Mouse (Mus musculus): Measurements from ENCODE around the gene Ankrd49. TPM values are rescaled to one million over a fixed set of nuclear protein-coding genes. Genes with fewer than 3 reads are reported as not detected.

The Ankrd49 gene
- polyA plus RNA-seq, 1 experiment = 4.8 TPM

GRCm38 (mm10) chr9:14769811-14770210, 14.8 kb downstream of the Ankrd49 start:
- H3K4me1 ChIP-seq (ENCODE audit: control insufficient read depth, insufficient read depth, insufficient read length) = no peaks in the 10 kb centered on the region
- 73% methylated on average over 5 of the region's 6 CpGs for WGBS
- no peak overlapping the region for H3K27ac ChIP-seq (ENCODE audit: insufficient read depth, low read length)
- H3K27me3 ChIP-seq (ENCODE audit: control insufficient read depth, insufficient read depth, low read length) = 0 out of 2 replicates have a peak, but pooled peaks cover 2% of the 10 kb centered on the region
- no peak for TF ChIP-seq POLR2A (IDR thresholded peaks at IDR 0.05; ENCODE audit: low read depth, low read length)
- TF ChIP-seq CTCF (IDR thresholded peaks at IDR 0.05; ENCODE audit: extremely low read depth, insufficient read depth, insufficient read length, insufficient replicate concordance) = no peak
- no peaks in the 10 kb centered on the region for H3K36me3 ChIP-seq (ENCODE audit: control insufficient read depth, insufficient read depth, low read length)
- no peak for DNase-seq (ENCODE audit: low read depth in 1 of 2, low spot score in 2 of 2)
- H3K4me3 ChIP-seq (ENCODE audit: extremely low read depth, insufficient read depth, insufficient read length) = no peak overlapping the region

- H3K4me3 ChIP-seq (ENCODE audit: extremely low read depth, insufficient read depth, insufficient read length) = no peak overlapping the region
- H3K4me1 ChIP-seq (ENCODE audit: control insufficient read depth, insufficient read depth, insufficient read length) = no peaks in the 10 kb centered on the region
- H3K27me3 ChIP-seq (ENCODE audit: control insufficient read depth, insufficient read depth, low read length) = no peaks in the 10 kb centered on the region
- no peak for TF ChIP-seq POLR2A (IDR thresholded peaks at IDR 0.05; ENCODE audit: low read depth, low read length)
- TF ChIP-seq CTCF (IDR thresholded peaks at IDR 0.05; ENCODE audit: extremely low read depth, insufficient read depth, insufficient read length, insufficient replicate concordance) = peak; percentile 27; the same call in 1 of the 2 replicates
- no peak overlapping the region for H3K27ac ChIP-seq (ENCODE audit: insufficient read depth, low read length)
- WGBS = 20% methylated on average over 7 of the region's 7 CpGs
- no peaks in the 10 kb centered on the region for H3K36me3 ChIP-seq (ENCODE audit: control insufficient read depth, insufficient read depth, low read length)
- peak in 1 of 2 experiments; percentile 22 for DNase-seq (ENCODE audit: low read depth in 1 of 2, low spot score in 2 of 2)
Measured at GRCm38 (mm10) chr9:14764765-14765164, 19.9 kb downstream of the Ankrd49 start.

GRCm38 (mm10) chr9:14759261-14759660, 25.4 kb downstream of the Ankrd49 start:
- TF ChIP-seq CTCF (IDR thresholded peaks at IDR 0.05; ENCODE audit: extremely low read depth, insufficient read depth, insufficient read length, insufficient replicate concordance) = no peak
- no peak for TF ChIP-seq POLR2A (IDR thresholded peaks at IDR 0.05; ENCODE audit: low read depth, low read length)
- DNase-seq (ENCODE audit: low read depth in 1 of 2, low spot score in 2 of 2) = no peak
- H3K4me3 ChIP-seq (ENCODE audit: extremely low read depth, insufficient read depth, insufficient read length) = no peak overlapping the region
- no peaks in the 10 kb centered on the region for H3K36me3 ChIP-seq (ENCODE audit: control insufficient read depth, insufficient read depth, low read length)
- no peaks in the 10 kb centered on the region for H3K27me3 ChIP-seq (ENCODE audit: control insufficient read depth, insufficient read depth, low read length)
- no peak overlapping the region for H3K27ac ChIP-seq (ENCODE audit: insufficient read depth, low read length)
- no peaks in the 10 kb centered on the region for H3K4me1 ChIP-seq (ENCODE audit: control insufficient read depth, insufficient read depth, insufficient read length)

- H3K27me3 ChIP-seq (ENCODE audit: control insufficient read depth, insufficient read depth, low read length) = no peaks in the 10 kb centered on the region
- H3K36me3 ChIP-seq (ENCODE audit: control insufficient read depth, insufficient read depth, low read length) = no peaks in the 10 kb centered on the region
- no peak for DNase-seq (ENCODE audit: low read depth in 1 of 2, low spot score in 2 of 2)
- no peak overlapping the region for H3K27ac ChIP-seq (ENCODE audit: insufficient read depth, low read length)
- no peak overlapping the region for H3K4me3 ChIP-seq (ENCODE audit: extremely low read depth, insufficient read depth, insufficient read length)
- TF ChIP-seq CTCF (IDR thresholded peaks at IDR 0.05; ENCODE audit: extremely low read depth, insufficient read depth, insufficient read length, insufficient replicate concordance) = no peak
- TF ChIP-seq POLR2A (IDR thresholded peaks at IDR 0.05; ENCODE audit: low read depth, low read length) = no peak
- H3K4me1 ChIP-seq (ENCODE audit: control insufficient read depth, insufficient read depth, insufficient read length) = no peaks in the 10 kb centered on the region
- WGBS = 41% methylated on average over 7 of the region's 7 CpGs
Measured at GRCm38 (mm10) chr9:14758590-14758989, 26.1 kb downstream of the Ankrd49 start.

- Histone ChIP-seq H3K27me3 (ENCODE audit: control insufficient read depth, insufficient read depth, low read length) (peaks cover 3% of the 10 kb centered on the region), H3K4me1 (ENCODE audit: control insufficient read depth, insufficient read depth, insufficient read length) (peaks cover 15% of the 10 kb centered on the region), H3K4me3 (ENCODE audit: extremely low read depth, insufficient read depth, insufficient read length) (no peak overlapping the region), H3K36me3 (ENCODE audit: control insufficient read depth, insufficient read depth, low read length) (no peaks in the 10 kb centered on the region), H3K27ac (ENCODE audit: insufficient read depth, low read length) (no peak overlapping the region)
- no peak for TF ChIP-seq POLR2A (IDR thresholded peaks at IDR 0.05; ENCODE audit: low read depth, low read length)
- no peak for TF ChIP-seq CTCF (IDR thresholded peaks at IDR 0.05; ENCODE audit: extremely low read depth, insufficient read depth, insufficient read length, insufficient replicate concordance)
- 87% methylated on average over 3 of the region's 3 CpGs for WGBS
- no peak for DNase-seq (ENCODE audit: low read depth in 1 of 2, low spot score in 2 of 2)
Measured at GRCm38 (mm10) chr9:14754469-14754868, 30.2 kb downstream of the Ankrd49 start.

GRCm38 (mm10) chr9:14753947-14754346, 30.7 kb downstream of the Ankrd49 start:
- H3K4me3 ChIP-seq (ENCODE audit: extremely low read depth, insufficient read depth, insufficient read length) = no peak overlapping the region
- H3K27ac ChIP-seq (ENCODE audit: insufficient read depth, low read length) = no peak overlapping the region
- H3K4me1 ChIP-seq (ENCODE audit: control insufficient read depth, insufficient read depth, insufficient read length) = peaks cover 15% of the 10 kb centered on the region
- TF ChIP-seq CTCF (IDR thresholded peaks at IDR 0.05; ENCODE audit: extremely low read depth, insufficient read depth, insufficient read length, insufficient replicate concordance) (no peak), POLR2A (IDR thresholded peaks at IDR 0.05; ENCODE audit: low read depth, low read length) (no peak)
- DNase-seq (ENCODE audit: low read depth in 1 of 2, low spot score in 2 of 2) = no peak
- H3K36me3 ChIP-seq (ENCODE audit: control insufficient read depth, insufficient read depth, low read length) = no peaks in the 10 kb centered on the region
- peaks cover 3% of the 10 kb centered on the region for H3K27me3 ChIP-seq (ENCODE audit: control insufficient read depth, insufficient read depth, low read length)

GRCm38 (mm10) chr9:14752001-14752522, 32.6 kb downstream of the Ankrd49 start, which contains the start of gene Fut4:
Gene Fut4, minus strand, starts transcription at chr9:14752393.
- H3K27me3 ChIP-seq (ENCODE audit: control insufficient read depth, insufficient read depth, low read length) = peaks cover 3% of the 10 kb centered on the region
- under 1% methylated on average over 27 of the region's 28 CpGs for WGBS

More at GRCm38 (mm10) chr9:14752001-14752522, 32.6 kb downstream of the Ankrd49 start, which contains the start of gene Fut4:
- peak within 1 kb of the TSS; percentile 60 for H3K4me3 ChIP-seq (ENCODE audit: extremely low read depth, insufficient read depth, insufficient read length)
- TF ChIP-seq POLR2A (IDR thresholded peaks at IDR 0.05; ENCODE audit: low read depth, low read length) (no peak), CTCF (IDR thresholded peaks at IDR 0.05; ENCODE audit: extremely low read depth, insufficient read depth, insufficient read length, insufficient replicate concordance) (no peak)
- H3K27ac ChIP-seq (ENCODE audit: insufficient read depth, low read length) = peak within 1 kb of the TSS; percentile 57; the same call in 1 of the 2 replicates
- no peaks in the 10 kb centered on the region for H3K36me3 ChIP-seq (ENCODE audit: control insufficient read depth, insufficient read depth, low read length)
- DNase-seq (ENCODE audit: low read depth in 1 of 2, low spot score in 2 of 2) = peak in 1 of 2 experiments; percentile 18
- peaks cover 15% of the 10 kb centered on the region for H3K4me1 ChIP-seq (ENCODE audit: control insufficient read depth, insufficient read depth, insufficient read length)

Data from spleen, adult 2 months (tissue).